Mouse (Mus musculus) forelimb bud, embryonic 11.5 days (tissue): Measurements from ENCODE around the gene Auts2.

Source experiments
- DNase-seq: peaks from one replicate; pipeline ENCODE4 v3.0.0-alpha.2; 2012; ENCODE audit warnings: low read depth, low spot score

Auts2 gene

DNA sequence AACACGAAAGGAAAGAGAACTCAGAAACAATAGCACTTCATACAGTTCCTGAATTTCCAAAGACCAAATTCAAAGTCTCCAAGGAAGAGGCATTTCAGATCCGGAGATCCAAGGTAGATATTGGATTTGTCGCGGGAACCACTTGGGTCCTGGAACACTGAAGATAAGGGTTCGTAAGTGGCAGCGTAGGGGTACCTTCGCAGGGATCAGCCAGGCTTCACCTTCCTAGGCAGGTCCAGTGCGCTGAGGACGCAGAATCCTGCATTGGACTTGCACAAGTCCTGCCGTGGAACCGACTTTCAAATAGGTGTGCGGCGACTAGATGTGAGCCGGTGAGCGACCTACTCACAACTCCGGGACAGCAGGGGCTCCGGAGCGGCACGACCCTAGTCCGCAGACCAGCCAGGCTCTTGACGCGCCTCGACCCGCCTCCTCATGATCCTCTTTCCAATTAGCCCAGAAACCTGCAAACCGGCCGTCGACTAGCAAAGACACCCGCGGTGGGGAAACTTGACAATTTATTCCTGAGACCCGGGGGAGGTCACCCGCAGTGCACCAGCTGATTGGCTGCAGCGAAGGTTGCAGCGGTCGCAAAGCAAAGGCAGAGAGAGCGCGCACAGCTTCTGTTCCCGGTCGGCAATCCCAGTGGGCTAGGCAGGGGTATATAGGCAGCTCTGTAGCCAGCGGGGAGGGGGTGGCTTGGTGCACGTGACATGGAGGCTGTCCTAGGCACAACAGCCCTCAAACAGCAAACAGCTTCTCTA lies 926.8 kb downstream of the Auts2 start:
- DNase-seq = no peak

DNA sequence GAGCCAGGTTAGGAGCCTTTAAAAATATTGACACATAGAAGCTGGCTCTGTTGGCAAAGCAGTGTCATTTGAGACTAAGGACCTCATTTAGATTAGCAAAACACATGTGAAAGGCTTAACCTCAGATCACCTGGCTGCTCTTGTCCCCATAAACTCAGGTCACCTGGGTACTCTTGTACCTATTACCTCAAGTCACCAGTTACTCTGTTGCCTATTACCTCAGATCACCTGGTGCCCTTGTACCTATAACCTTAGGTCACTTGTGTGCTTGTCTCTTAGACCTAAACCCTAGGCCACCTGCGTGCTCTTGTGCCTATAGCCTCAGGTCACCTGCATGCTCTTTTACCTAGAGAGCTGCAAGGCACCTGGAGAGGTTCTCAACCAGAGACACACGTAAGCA lies 928.9 kb downstream of the Auts2 start:
- DNase-seq = no peak

DNA sequence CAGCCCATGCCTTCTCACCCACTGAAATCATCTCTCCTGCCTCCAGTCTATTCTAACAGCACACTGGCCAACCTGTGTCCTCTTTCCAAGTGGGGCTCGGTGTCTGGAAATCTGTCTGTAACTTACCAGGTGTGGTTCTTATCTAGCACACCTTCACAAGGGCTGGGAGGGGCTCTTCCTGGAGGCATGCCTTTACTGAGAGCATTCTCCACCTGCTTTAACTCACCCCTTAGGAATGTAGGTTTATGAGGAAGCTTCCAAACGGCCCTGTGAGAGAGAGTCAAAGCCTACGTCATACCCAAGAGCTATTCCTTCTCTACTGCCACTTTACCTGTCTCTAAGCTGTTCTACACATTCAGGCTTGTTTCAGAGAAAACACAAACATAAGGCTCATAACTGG lies 929.8 kb downstream of the Auts2 start:
- no peak for DNase-seq

DNA sequence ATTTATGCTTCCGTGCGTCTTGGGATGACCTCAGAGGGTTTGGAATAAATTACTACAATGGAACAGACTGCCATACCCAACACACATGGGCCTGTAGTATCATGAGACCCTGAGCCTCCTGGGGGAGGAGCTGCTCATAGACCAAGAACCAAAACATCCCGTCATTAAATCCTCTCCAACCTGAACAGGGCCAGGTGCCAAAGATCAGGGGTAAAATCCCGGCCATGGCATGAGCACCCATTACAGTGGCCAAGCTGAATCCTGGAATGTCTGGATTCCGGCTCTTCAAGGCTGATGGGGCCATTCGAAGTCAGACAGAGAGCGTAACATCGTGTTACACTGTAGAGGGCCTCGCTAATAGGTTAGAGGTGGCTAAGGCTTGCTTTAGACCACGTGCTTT lies 932.4 kb downstream of the Auts2 start:
- DNase-seq = no peak

DNA sequence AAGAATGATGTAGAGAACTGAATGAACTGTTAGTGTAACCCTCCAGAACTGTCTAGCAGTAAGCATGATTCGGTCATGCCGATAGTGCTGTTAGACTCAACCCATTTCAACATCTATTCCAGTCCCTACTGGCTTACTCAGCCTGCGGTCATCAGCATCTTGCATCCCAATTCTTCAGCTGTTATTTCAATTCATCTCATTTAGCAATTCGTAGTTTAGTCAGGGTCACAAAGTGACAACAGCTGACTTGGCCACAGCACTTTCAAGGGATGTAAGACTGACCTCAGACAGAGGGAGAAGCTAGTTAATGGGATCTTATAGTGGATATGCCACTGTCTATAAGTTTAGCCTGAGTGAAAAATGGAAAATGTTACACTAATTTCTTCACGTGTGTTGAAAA lies 936.4 kb downstream of the Auts2 start:
- DNase-seq = no peak

DNA sequence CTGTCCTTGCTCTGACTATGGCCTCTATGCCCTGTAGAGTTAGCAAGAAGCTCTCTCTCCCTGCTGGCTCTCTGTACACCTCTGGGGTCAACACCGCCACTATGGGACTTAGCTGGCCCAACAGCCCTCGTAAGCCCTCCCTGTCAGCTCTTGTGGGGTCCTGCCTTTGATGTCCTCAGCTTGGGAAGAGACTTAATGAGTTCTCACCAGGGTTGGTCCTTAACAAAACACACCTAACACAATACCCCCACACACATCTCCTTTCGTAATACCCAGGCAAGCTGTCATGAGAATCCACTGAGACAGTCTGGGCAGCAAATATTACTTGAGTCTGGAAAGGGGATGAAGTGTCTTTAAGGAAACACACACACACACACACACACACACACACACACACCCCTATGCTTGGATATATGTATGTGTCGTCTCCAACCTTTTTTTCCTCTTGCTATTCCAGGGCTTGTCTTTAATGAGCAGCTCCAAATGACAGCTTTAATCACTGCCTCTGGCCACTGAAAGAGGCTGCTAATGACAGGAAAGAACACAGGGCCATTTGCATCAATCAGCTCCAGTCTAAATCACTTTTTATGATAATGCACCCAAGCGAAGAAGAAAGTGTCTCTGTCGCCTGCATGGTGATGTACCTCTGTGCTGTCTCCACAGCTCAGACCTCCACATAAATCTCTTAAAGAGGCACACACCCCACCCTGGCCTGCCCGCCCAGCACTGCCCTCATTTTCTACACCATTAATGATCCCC lies 941.0 kb downstream of the Auts2 start:
- no peak for DNase-seq

DNA sequence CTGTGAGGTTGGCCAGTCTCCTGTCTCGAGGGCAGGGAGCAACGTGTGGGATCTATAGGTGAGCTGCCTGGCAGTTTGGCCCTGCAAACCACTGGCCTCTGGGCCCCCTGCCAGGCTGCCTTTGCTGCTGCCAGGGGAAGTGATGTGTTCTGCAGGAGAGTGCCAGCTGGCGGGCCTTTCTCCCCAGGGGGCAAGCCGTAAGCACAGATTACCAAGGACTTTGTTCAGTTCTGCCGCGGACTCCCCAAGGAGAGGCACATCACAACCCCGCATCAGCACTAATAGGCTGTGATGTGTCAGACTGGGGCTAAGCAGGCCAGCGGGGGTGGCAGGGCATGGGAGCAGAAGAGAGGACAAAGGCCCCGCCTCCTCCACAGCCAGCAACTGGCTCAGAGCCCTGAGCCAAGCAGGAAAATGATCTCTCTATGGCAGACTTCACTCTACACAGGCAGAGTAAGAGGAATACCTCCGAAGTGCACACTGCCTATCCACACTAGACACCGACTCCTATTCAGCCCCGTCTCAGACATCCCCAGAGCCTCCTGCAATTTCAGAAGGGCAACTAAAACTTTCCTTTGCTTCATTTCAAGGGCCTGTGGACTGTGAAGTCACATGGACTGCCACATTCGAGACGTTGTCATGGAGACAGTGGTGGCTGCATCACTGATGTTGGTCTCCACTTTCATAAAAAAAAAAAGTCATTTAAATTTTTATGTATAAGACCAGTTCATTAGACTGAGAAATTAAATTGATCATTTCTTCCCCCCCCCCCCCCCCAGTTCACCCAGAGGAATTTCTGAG lies 942.6 kb downstream of the Auts2 start:
- no peak for DNase-seq

DNA sequence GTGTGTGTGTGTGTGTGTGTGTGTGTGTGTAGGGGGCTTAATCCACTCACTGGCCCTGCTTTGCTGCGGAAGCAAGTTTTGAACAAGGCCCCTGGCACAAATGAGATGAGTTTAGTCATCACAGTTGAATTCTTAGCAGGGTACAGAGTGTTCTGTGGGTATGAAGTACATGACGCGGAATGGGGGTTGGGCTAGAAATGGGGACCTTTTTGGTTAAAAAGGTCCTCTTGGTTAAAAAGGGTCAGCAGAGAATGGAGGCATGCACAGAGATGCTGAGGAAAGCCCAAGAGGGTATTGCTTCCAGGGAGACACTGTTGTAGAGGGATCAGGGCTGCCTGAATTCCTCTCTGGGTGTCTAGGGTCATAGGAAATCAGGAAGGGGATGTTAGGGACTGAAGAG lies 945.6 kb downstream of the Auts2 start:
- DNase-seq = no peak

DNA sequence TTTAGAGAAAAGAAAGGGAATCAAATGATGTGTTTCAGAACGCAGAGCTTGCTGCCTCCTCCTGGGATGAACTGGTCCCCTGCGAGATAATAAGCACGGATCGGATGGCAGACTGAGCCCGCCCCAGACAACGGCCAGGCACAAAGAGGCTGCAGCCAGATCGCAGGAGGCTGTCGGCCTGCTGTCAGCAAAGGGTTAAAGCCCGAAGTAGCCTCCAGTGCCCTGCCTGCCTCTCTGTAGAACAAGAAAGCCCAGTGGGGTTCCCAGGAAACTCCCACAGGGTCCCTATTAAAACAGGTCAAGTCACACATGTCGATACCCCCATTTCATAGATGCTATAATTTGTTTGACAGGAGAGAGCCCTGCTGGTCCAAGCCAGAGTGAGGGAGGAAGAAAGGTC lies 946.6 kb downstream of the Auts2 start:
- DNase-seq = no peak

DNA sequence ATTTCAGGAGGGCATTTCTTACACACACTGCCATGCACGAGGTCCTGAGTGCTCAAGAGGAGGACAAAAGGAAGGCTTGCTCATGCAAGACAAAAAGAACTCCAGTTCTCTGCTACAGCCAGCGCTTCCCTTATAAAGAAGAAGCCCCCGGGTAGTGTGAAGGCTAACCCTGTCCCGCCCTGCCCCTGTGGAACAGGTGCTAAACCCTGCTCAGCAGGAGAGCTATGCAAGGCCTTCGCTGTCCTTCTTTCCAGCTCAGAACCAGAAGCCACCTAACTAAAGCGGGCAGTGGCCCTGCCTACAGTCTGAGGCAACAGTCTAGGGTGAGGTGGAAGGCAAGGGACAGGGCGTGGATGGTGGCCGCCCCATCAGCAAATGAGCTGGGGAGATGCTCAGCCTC lies 947.4 kb downstream of the Auts2 start:
- no peak for DNase-seq

DNA sequence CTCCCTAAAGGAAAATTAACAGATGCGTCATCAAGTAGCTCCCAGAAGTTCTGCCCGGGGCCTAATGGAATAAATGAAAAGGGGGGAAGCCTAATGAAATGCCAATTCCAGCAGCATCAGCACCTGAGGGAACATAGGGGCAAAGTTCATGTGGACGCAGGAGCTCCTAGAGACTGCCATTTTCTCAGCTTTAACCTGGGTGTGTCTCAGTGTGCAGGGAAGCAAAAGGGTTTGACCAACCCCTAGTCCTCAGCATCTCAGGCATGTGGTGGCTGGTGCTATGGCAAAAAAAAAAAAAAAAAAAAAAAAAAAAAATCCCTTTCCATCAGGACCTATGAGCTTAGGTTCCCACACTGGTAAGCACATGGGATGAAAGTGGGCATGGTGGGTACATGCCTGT lies 948.5 kb downstream of the Auts2 start:
- no peak for DNase-seq

DNA sequence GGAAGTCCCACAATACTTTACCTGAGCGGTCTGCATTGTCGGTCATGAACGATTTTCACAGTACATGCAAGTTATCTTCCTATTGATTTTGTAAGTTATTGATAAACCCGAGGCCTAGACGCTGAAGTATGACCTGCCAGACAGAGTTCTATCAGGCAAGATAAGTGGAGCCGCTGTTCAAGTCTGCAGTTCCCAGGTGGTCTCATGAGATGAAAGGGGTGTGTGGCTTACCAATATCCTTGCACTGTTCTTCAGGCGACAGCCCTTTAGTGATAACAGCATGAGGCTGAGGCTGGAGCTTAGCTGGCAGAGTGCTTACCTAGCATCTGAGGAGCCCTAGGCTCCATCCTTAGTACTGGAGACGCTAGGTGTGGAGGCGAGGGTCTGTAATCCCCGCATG lies 949.9 kb downstream of the Auts2 start:
- no peak for DNase-seq

DNA sequence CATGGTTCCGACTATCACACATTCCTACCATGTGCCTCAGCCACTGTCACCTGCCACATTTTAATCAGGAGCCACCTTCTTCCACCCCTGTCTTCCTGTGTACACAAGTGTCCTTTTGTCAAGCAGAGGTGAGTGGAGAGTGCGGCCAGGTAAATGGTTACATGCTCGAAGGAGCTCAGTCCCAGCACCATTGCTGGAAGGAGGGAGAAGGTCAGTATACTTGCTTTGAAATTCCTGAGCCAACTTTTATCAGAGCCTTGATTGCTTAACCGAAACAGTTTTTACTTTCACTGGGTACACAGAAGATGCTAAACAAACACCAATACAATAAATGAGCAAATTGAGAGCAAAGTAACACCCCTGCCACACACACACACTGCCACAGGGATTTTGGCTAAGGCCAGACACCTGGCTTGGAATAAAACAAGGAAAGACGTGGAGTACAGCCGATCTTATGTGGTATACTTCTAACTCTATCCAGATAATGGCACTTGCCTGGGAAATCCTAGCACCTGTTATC lies 953.1 kb downstream of the Auts2 start:
- no peak for DNase-seq

DNA sequence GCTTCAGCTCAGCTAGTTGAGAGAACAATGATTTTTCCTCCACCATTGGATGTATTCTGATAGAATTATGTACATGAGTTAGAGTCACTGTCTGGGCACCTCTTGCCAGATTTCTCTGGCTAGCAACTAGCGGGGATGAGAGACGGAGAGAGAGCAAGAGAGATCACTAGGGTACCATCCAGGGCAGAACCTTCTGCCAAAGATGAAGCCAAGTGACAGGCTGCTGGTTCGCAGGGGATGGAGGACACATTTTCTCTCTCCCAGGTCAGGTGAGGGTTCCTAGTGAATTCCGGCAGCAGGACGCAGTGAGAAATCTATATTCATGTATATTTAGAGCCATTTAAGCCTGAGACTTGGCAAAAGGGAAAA lies 956.8 kb downstream of the Auts2 start:
- DNase-seq = no peak

DNA sequence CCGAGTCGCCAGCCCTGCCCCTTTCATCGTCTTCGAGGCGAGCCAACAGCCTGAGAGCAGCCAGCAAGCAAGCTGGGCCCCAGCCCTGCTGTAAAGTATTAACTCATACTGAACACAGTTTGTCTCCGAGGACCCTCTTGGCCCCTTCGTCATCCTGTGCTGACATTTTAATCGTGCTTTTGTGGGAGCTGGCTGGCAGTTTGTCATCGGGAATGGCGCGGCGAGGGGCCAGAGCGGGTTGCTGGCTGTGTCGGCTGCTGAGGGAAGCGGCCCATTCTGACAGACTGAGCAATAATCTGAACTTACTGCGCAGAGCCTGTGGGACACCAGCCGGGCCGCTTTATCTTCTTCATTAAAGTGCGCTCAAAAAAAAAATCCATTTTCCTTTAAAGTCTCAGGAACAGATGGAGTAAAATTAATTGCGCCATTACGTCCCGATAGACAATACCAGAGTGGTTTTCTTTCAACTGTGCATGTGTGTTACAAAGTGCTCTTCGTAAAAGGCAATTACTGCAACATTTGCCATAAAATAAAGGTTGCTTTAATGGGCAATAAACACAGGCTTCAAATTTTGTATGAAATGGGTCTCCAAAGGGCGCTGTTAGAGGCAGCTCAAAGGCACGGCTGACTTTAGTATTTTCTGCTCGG lies 957.3 kb downstream of the Auts2 start:
- peak; percentile 82 for DNase-seq

DNA sequence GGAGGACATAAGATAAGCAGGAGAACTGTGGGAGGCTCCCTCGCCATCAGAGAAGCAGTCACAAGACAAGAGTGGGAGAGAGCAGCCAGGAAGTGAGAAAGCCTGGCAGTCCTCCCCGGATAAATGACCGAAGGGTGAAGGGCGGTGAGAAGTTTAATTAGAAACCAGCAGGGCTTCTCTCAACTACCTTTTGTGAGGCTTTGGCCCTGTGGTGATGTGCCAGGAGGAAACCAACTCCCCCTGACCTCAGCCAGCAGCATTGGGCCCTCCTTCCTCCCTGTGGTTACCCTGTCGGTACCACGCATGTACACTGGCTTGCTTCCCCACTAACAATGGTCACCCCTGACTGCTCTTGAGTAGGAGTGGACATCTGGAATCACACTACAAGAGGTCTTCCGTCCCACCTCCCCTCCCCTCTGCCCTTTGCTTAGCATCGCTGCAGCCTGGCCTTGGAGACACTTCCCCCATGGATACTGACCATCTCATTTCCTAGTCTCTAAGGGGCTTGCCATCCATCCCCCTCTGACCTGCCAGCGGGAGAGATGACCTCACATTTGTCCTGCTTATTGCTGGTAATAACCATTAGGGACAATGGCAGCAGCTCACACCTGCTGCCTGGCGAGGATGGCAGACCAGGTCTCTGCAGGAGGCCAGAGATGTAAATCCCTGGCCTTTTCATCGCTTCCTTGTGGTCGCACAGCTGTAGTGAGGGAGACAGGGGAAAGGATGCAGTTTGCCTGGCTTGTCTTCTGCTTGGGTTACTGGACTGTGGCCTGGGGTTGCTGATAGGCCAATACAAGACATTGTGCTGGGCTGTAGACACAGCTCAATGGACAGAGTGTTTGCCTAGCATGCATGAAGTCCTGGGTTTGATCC lies 958.6 kb downstream of the Auts2 start:
- DNase-seq = no peak

DNA sequence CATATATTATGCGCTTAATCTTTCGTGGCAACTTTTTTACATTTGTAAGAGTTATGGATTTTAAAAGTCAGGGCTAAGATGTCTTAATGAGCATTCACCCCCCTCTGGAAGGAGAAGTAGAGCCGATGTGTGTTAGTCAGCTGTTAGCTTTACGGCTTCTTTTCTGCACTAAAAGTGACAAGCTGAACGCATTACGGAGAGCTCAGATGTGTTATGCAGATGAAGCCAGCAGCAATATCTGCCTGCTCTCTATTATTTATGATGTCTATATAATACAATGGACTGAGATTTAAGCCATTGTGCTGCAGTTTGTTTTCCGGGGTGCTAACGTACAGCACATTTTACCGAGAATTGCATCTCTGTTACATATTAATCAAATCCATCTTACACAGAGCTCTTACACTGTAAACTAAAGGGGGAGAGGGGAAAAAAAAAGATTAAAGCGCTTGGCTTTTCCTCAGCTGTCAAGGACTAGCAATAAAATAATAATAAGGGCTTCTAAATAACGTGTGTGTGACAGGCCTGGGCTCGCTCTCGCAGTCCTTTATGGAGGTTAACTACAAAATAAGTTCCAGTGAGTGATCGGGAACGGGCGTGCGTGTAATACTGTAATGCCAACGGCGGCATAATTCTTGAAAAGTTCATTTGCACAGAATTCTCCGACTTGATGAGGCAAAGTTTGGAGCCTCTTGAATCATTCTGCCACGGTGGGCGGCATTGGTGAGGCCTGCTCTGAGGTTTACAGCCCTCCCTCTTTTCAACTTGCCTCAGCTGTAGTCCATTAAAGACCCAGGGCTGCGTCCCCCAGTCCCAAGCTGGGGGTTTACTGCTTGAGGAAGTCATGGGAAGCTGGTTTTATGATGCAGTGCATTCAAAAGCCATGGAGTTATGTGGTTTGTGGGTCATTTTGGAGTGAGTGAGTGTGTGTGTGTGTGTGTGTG lies 961.8 kb downstream of the Auts2 start:
- DNase-seq = peak; percentile 87

DNA sequence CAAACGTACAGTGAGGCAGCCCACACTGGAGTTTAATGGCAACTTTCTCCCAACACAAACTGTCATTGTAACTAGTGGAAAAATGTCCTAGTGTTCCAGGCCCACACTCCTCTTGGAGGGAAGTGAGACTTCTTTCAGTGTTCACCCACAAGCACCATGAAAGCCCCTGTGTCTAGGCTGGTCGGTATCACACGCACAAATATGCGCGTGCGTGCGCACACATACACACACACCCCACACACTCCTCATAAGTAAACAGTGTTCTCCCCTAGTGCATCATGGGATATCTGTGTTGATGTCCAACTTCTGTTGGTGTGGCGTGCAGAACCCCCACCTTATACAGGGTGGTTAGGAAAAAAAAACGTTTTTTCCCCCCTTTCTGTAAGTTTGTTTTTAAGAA lies 964.4 kb downstream of the Auts2 start:
- no peak for DNase-seq

DNA sequence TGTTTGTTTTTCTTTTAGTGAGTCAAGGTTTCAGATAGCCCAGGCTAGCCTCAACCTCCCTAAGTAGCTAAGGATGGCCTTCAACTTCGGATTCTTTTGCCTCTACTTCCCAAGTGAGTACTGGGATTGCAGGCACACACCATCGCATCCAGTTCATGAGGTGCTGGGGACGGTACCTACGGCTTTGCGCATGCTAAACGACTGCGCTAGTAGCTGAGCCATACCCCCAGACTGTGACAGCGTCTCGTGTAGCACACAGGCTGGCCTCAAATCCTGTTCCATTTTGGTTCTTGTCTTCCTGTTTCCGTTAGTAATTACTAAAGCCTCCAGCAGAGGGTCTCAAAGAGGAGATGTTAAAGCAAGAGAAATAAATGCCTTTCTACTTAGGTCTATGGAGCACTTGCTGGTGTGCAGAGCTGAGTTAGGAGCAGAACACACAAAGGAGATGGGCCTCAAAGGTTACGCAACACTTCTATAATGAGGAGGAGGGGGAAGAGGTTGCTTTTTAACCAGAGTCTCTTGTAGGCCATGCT lies 967.3 kb downstream of the Auts2 start:
- no peak for DNase-seq
